Mouse (Mus musculus) lung, postnatal 0 days (tissue): ENCODE data around the gene Pstpip1.

Source experiments
- CTCF ChIP-seq: IDR thresholded peaks from 2 replicates; pipeline ENCODE4 v1.5.1; 2016; ENCODE audit warnings: antibody characterized with exemption, mild to moderate bottlenecking
- EP300 ChIP-seq: IDR thresholded peaks from 2 replicates; pipeline ENCODE4 v1.6.1; 2016; ENCODE audit warnings: antibody characterized with exemption, mild to moderate bottlenecking, control low read depth

GRCm38 (mm10) chr9:56100041-56100522 lies 10.3 kb downstream of the Pstpip1 start:
- TF ChIP-seq CTCF (no peak), EP300 (no peak)
